Mouse (Mus musculus): ENCODE results near the gene Adamts17. TPM values are rescaled to one million over a fixed set of nuclear protein-coding genes. Genes with fewer than 3 reads are reported as not detected.

The Adamts17 gene
- polyA plus RNA-seq, 3 experiments from 2014 or later = 0.43 TPM; not detected in 2

GRCm38 (mm10) chr7:66846582-66846981 lies 7.0 kb downstream of the Adamts17 start:
- ATAC-seq = no peak

- no peak for ATAC-seq
Measured at GRCm38 (mm10) chr7:66847299-66847698, 7.8 kb downstream of the Adamts17 start.

GRCm38 (mm10) chr7:66849316-66849715 lies 9.8 kb downstream of the Adamts17 start:
- ATAC-seq = no peak

- ATAC-seq = no peak
Measured at GRCm38 (mm10) chr7:66852164-66852563, 12.6 kb downstream of the Adamts17 start.

- no peak for ATAC-seq
Measured at GRCm38 (mm10) chr7:66857610-66858009, 18.1 kb downstream of the Adamts17 start.

- ATAC-seq = no peak
Measured at GRCm38 (mm10) chr7:66858247-66859075, 18.9 kb downstream of the Adamts17 start.

GRCm38 (mm10) chr7:66859220-66859619 lies 19.7 kb downstream of the Adamts17 start:
- no peak for ATAC-seq

GRCm38 (mm10) chr7:66866944-66867718 lies 27.6 kb downstream of the Adamts17 start:
- no peak for ATAC-seq

- no peak for ATAC-seq
Measured at GRCm38 (mm10) chr7:66867719-66868501, 28.4 kb downstream of the Adamts17 start.

- ATAC-seq = no peak
Measured at GRCm38 (mm10) chr7:66871520-66871919, 32.0 kb downstream of the Adamts17 start.

GRCm38 (mm10) chr7:66871940-66872511 lies 32.5 kb downstream of the Adamts17 start:
- no peak for ATAC-seq

- ATAC-seq = no peak
Measured at GRCm38 (mm10) chr7:66873235-66873634, 33.7 kb downstream of the Adamts17 start.

GRCm38 (mm10) chr7:66891431-66891830 lies 51.9 kb downstream of the Adamts17 start:
- ATAC-seq = no peak

GRCm38 (mm10) chr7:66892096-66892495 lies 52.6 kb downstream of the Adamts17 start:
- ATAC-seq = no peak

- no peak for ATAC-seq
Measured at GRCm38 (mm10) chr7:66902376-66902775, 62.8 kb downstream of the Adamts17 start.

- ATAC-seq = no peak
Measured at GRCm38 (mm10) chr7:66903014-66903413, 63.5 kb downstream of the Adamts17 start.

- no peak for ATAC-seq
Measured at GRCm38 (mm10) chr7:66905941-66906340, 66.4 kb downstream of the Adamts17 start.

- ATAC-seq = no peak
Measured at GRCm38 (mm10) chr7:66912866-66913265, 73.3 kb downstream of the Adamts17 start.

- ATAC-seq = no peak
Measured at GRCm38 (mm10) chr7:66923595-66923994, 84.1 kb downstream of the Adamts17 start.

- no peak for ATAC-seq
Measured at GRCm38 (mm10) chr7:66924104-66924503, 84.6 kb downstream of the Adamts17 start.

- ATAC-seq = no peak
Measured at GRCm38 (mm10) chr7:66929263-66929662, 89.7 kb downstream of the Adamts17 start.

- ATAC-seq = no peak
Measured at GRCm38 (mm10) chr7:66931291-66931690, 91.8 kb downstream of the Adamts17 start.

GRCm38 (mm10) chr7:66933251-66933650 lies 93.7 kb downstream of the Adamts17 start:
- ATAC-seq = no peak
